Mouse (Mus musculus) ES-Bruce4 (cell line): ENCODE results near the gene Hoxb4. TPM values are rescaled to one million over a fixed set of nuclear protein-coding genes. Genes with fewer than 3 reads are reported as not detected.

Experiments
- H3K27ac ChIP-seq: 2 replicates; pipeline ENCODE4 v1.5.1; 2012; ENCODE audit warnings: low read length, inconsistent platforms; ENCODE audit not compliant: insufficient read depth
- H3K27me3 ChIP-seq: 2 replicates; pipeline ENCODE4 v1.6.1; 2012; ENCODE audit warnings: mild to moderate bottlenecking, low read length, inconsistent platforms; ENCODE audit not compliant: control insufficient read depth, poor library complexity, insufficient read depth, severe bottlenecking
- H3K36me3 ChIP-seq: 2 replicates; pipeline ENCODE4 v1.6.1; 2012; ENCODE audit warnings: inconsistent platforms, mild to moderate bottlenecking, low read length, moderate library complexity; ENCODE audit not compliant: control insufficient read depth, poor library complexity, insufficient read depth, severe bottlenecking
- H3K4me1 ChIP-seq: one replicate; pipeline ENCODE4 v1.8.1; 2011; ENCODE audit warnings: low read length; ENCODE audit not compliant: control insufficient read depth, insufficient read depth
- H3K4me3 ChIP-seq: 2 replicates; pipeline ENCODE4 v1.5.1; 2011; ENCODE audit warnings: low read depth, mild to moderate bottlenecking, low read length
- H3K9ac ChIP-seq: 2 replicates; pipeline ENCODE4 v1.6.1; 2012; ENCODE audit warnings: low read depth, mild to moderate bottlenecking, inconsistent platforms; ENCODE audit not compliant: poor library complexity, severe bottlenecking
- H3K9me3 ChIP-seq: replicated peaks from 2 replicates; pipeline ENCODE4 v1.6.1; 2012; ENCODE audit warnings: mild to moderate bottlenecking, low read length, inconsistent platforms; ENCODE audit not compliant: control insufficient read depth, poor library complexity, insufficient read depth, severe bottlenecking
- CTCF ChIP-seq: IDR thresholded peaks from one replicate; pipeline ENCODE4 v1.8.1; 2011; ENCODE audit warnings: low read depth, low read length
- EP300 ChIP-seq: IDR thresholded peaks from 2 replicates; pipeline ENCODE4 v1.6.1; 2011; ENCODE audit warnings: low read depth, low read length; ENCODE audit not compliant: insufficient read depth
- POLR2A ChIP-seq: IDR thresholded peaks from one replicate; pipeline ENCODE4 v1.8.1; 2011; ENCODE audit warnings: low read length; ENCODE audit not compliant: insufficient read depth
- polyA plus RNA-seq: library from polyadenylated mRNA; stranded (reverse); fragments of >200 nt; gene quantifications from 2 replicates; pipeline ENCODE4 v1.2.4, GENCODE M21; 2011; ENCODE audit warnings: low read depth; ENCODE audit not compliant: missing spikeins, insufficient read depth, insufficient read length

Gene Hoxb4
- polyA plus RNA-seq, 1 experiment, result 0.70 TPM

GRCm38 (mm10) chr11:96344878-96345159, 26.8 kb downstream of the Hoxb4 start:
- Histone ChIP-seq H3K4me3 (no peak overlapping the region), H3K4me1 (no peaks in the 10 kb centered on the region)
- TF ChIP-seq CTCF, result no peak
- TF ChIP-seq POLR2A, result no peak

DNA sequence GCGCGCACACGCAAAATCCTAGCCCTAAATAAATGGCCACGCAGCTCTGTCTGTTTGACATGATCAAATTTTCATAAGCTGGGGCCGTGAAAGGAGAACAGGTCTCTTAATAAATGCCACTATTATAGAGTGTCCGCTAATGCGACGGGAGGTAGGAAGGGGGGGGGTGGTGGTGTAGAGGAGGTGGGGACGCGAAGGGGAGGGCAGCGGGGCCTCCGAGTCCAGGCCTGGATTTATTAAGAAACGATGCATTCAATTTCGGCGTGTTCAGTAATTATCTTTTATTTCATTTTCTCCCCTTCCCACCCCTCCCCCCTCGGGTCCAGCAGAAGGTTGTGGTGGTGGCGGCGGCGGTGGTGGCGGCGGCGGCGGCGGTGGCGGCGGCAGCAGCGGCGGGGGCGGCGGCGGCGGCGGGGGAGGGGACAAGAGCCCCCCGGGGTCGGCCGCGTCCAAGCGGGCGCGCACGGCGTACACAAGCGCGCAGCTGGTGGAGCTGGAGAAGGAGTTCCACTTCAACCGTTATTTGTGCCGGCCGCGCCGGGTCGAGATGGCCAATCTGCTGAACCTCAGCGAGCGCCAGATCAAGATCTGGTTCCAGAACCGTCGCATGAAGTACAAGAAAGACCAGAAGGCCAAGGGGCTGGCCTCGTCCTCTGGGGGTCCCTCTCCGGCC, 27.3 kb downstream of the Hoxb4 start:
- Histone ChIP-seq H3K4me3 (peak overlapping the region; percentile 46), H3K4me1 (no peaks in the 10 kb centered on the region), H3K36me3 (no peaks in the 10 kb centered on the region), H3K9ac (0 out of 2 replicates have a peak overlapping the region, but pooled peaks have one; percentile 12), H3K27ac (no peak overlapping the region), H3K27me3 (peaks cover 65% of the 10 kb centered on the region), H3K9me3 (no peaks in the 10 kb centered on the region)
- no peak for TF ChIP-seq POLR2A
- no peak for TF ChIP-seq CTCF
- no peak for TF ChIP-seq EP300

More at GRCm38 (mm10) chr11:96344878-96345159, 26.8 kb downstream of the Hoxb4 start:
- H3K9me3 ChIP-seq, result no peaks in the 10 kb centered on the region
- H3K27ac ChIP-seq, result no peak overlapping the region
- H3K9ac ChIP-seq, result no peak overlapping the region
- H3K36me3 ChIP-seq, result no peaks in the 10 kb centered on the region
- H3K27me3 ChIP-seq, result peaks cover 65% of the 10 kb centered on the region

DNA sequence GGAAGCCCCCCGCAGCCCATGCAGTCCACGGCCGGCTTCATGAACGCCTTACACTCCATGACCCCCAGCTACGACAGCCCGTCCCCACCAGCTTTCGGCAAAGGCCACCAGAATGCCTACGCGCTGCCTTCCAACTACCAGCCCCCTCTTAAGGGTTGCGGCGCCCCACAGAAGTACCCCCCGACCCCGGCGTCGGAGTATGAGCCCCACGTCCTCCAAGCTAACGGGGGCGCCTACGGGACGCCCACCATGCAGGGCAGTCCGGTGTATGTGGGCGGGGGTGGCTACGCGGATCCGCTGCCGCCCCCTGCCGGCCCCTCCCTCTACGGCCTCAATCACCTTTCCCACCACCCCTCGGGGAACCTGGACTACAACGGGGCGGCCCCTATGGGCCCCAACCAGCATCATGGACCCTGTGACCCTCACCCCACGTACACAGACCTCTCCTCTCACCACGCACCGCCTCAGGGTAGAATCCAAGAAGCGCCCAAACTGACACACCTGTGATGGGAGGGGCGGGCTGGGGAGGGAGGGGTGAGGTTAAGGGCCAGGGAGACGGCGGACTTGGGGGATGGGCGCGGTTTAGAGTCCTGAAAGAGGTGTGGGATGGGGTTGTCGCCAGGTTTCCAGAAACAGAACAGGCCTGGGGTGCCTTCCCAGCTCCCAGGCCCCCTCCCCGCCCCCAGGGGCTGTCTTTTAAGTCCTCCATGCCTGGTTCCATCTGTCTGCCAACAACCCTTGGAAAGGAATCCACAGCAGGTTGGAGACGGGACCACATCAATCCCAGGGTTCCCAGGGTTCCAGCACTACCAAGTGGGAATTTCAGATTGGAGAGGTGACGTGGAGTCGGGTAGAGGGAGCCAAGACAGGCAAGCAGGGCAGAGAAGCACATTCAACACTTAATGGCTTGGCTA, 28.1 kb downstream of the Hoxb4 start:
- H3K4me3 ChIP-seq, result peak overlapping the region; percentile 46
- H3K4me1 ChIP-seq, result no peaks in the 10 kb centered on the region
- no peak overlapping the region for H3K27ac ChIP-seq

GRCm38 (mm10) chr11:96346916-96347520, 29.0 kb downstream of the Hoxb4 start:
- Histone ChIP-seq H3K4me3 (no peak overlapping the region), H3K4me1 (peaks cover 2% of the 10 kb centered on the region)

More for the DNA sequence above, 28.1 kb downstream of the Hoxb4 start:
- 0 out of 2 replicates have a peak overlapping the region, but pooled peaks have one; percentile 12 for H3K9ac ChIP-seq
- H3K36me3 ChIP-seq, result no peaks in the 10 kb centered on the region
- no peaks in the 10 kb centered on the region for H3K9me3 ChIP-seq
- H3K27me3 ChIP-seq, result peaks cover 64% of the 10 kb centered on the region
- peak; percentile 8 for TF ChIP-seq CTCF
- no peak for TF ChIP-seq POLR2A

DNA sequence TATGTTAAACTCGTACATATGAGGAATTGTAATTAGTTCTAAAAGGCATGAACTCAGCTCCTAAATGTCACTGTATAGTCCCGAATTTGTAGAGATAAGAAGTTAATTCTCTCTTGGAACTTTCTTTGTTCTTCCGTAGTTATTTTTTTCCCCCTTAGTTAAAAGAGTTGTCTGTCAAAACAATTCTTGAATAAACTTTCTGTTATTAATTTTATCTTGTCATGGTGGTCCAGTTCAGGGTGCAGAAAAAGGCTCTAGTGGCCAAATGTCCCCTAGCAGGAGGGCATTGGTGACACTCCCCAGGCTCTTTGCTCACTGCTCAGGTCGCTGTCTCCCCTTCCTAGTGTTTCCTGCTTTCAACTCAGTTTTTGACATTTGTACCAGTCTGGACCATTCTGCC, 29.6 kb downstream of the Hoxb4 start:
- Histone ChIP-seq H3K9me3 (no peaks in the 10 kb centered on the region), H3K36me3 (no peaks in the 10 kb centered on the region), H3K27ac (no peak overlapping the region), H3K27me3 (peaks cover 66% of the 10 kb centered on the region), H3K4me1 (peaks cover 2% of the 10 kb centered on the region), H3K4me3 (no peak overlapping the region), H3K9ac (no peak overlapping the region)
- no peak for TF ChIP-seq CTCF
- TF ChIP-seq EP300, result no peak
- TF ChIP-seq POLR2A, result no peak

More at GRCm38 (mm10) chr11:96346916-96347520, 29.0 kb downstream of the Hoxb4 start:
- Histone ChIP-seq H3K27me3 (peaks cover 65% of the 10 kb centered on the region), H3K9ac (no peak overlapping the region), H3K27ac (no peak overlapping the region), H3K36me3 (no peaks in the 10 kb centered on the region), H3K9me3 (no peaks in the 10 kb centered on the region)
- no peak for TF ChIP-seq EP300
- TF ChIP-seq CTCF, result no peak
- TF ChIP-seq POLR2A, result no peak
